Mouse (Mus musculus) myocyte (in vitro differentiated cells): ENCODE measurements at regions not wholly inside any gene's neighbourhood (a gene's known extent, or its start where the extent isn't known, plus 50 kb on each side); places are given as distances from the start of the nearest gene placed in this dataset.
"Not testable (repeated sequence)": the region's sequence is repeated elsewhere in the genome, so short reads cannot be mapped to it uniquely, and the experiment has no call there.

ENCODE experiments used
- H3K27me3 ChIP-seq: one replicate; pipeline ENCODE4 v1.6.1; 2011; ENCODE audit not compliant: control insufficient read depth, insufficient read depth, insufficient read length
- H3K36me3 ChIP-seq: one replicate; pipeline ENCODE4 v1.6.1; 2011; ENCODE audit not compliant: control insufficient read depth, insufficient read depth
- H3K4me2 ChIP-seq: one replicate; pipeline ENCODE4 v1.6.1; 2011; ENCODE audit warnings: low read depth, control low read depth
- H3K4me3 ChIP-seq: one replicate; pipeline ENCODE4 v1.5.1; 2011; ENCODE audit warnings: mild to moderate bottlenecking, control low read depth, moderate library complexity
- H3K79me2 ChIP-seq: one replicate; pipeline ENCODE4 v1.6.1; 2011; ENCODE audit not compliant: control insufficient read depth, insufficient read depth
- H3ac ChIP-seq: one replicate; pipeline ENCODE4 v1.6.1; 2011; ENCODE audit not compliant: control insufficient read depth, insufficient read length
- CEBPB ChIP-seq: IDR thresholded peaks from 2 replicates; pipeline ENCODE4 v1.6.1; 2011; ENCODE audit warnings: mild to moderate bottlenecking, moderate library complexity; ENCODE audit not compliant: poor library complexity, insufficient read depth, severe bottlenecking
- E2F4 ChIP-seq: IDR thresholded peaks from one replicate; pipeline ENCODE4 v1.6.1; 2011; ENCODE audit warnings: mild to moderate bottlenecking, control low read depth, moderate library complexity; ENCODE audit not compliant: insufficient read depth
- MAX ChIP-seq: IDR thresholded peaks from one replicate; pipeline ENCODE4 v1.6.1; 2011; ENCODE audit warnings: low read depth, mild to moderate bottlenecking, control low read depth
- MYOD1 ChIP-seq, 3 experiments: IDR thresholded peaks; one replicate each; pipeline ENCODE4 v1.6.1; 2011; ENCODE audit warnings: control low read depth in 2 of 3, low read depth in 2 of 3, mild to moderate bottlenecking in 2 of 3, moderate library complexity in 1 of 3; ENCODE audit not compliant: insufficient read length in 2 of 3, control insufficient read depth in 1 of 3
- MYOG ChIP-seq, 3 experiments: IDR thresholded peaks; one replicate each; pipeline ENCODE4 v1.6.1; 2011; ENCODE audit warnings: control low read depth in 2 of 3, low read depth in 2 of 3, mild to moderate bottlenecking in 2 of 3; ENCODE audit not compliant: insufficient read length in 2 of 3, control insufficient read depth in 1 of 3, insufficient read depth in 1 of 3
- POLR2A ChIP-seq: IDR thresholded peaks from one replicate; pipeline ENCODE4 v1.6.1; 2011; ENCODE audit warnings: low read depth, mild to moderate bottlenecking, control low read depth, moderate library complexity; ENCODE audit not compliant: insufficient read length
- POLR2AphosphoS2 ChIP-seq: IDR thresholded peaks from one replicate; pipeline ENCODE4 v1.6.1; 2011; ENCODE audit warnings: low read depth, control low read depth; ENCODE audit not compliant: insufficient read length
- REST ChIP-seq: IDR thresholded peaks from one replicate; pipeline ENCODE4 v1.6.1; 2011; ENCODE audit warnings: mild to moderate bottlenecking, control low read depth, moderate library complexity; ENCODE audit not compliant: insufficient read depth, insufficient read length
- SRF ChIP-seq: IDR thresholded peaks from one replicate; pipeline ENCODE4 v1.6.1; 2011; ENCODE audit warnings: low read depth; ENCODE audit not compliant: control insufficient read depth, insufficient read length
- TCF12 ChIP-seq: IDR thresholded peaks from one replicate; pipeline ENCODE4 v1.6.1; 2011; ENCODE audit warnings: mild to moderate bottlenecking, control low read depth; ENCODE audit not compliant: poor library complexity, insufficient read depth, severe bottlenecking
- TCF3 ChIP-seq: IDR thresholded peaks from one replicate; pipeline ENCODE4 v1.6.1; 2011; ENCODE audit warnings: low read depth, control low read depth; ENCODE audit not compliant: insufficient read length
- USF1 ChIP-seq: IDR thresholded peaks from one replicate; pipeline ENCODE4 v1.6.1; 2011; ENCODE audit warnings: low read depth, mild to moderate bottlenecking, control low read depth, moderate library complexity

- Histone ChIP-seq H3K79me2 (no peaks in the 10 kb centered on the region), H3K4me2 (no peak overlapping the region), H3ac (no peak overlapping the region), H3K27me3 (no peaks in the 10 kb centered on the region), H3K36me3 (no peaks in the 10 kb centered on the region), H3K4me3 (no peak overlapping the region)
- TF ChIP-seq USF1 = peak; percentile 65
- TF ChIP-seq POLR2A = no peak
Measured at GRCm38 (mm10) chr9:23693442-23693829, 404.4 kb upstream of the Npsr1 start.

- Histone ChIP-seq H3ac (no peak overlapping the region), H3K27me3 (no peaks in the 10 kb centered on the region), H3K4me3 (no peak overlapping the region), H3K4me2 (no peak overlapping the region), H3K36me3 (no peaks in the 10 kb centered on the region), H3K79me2 (no peaks in the 10 kb centered on the region)
- no peak for TF ChIP-seq POLR2A
- TF ChIP-seq CEBPB = peak; percentile 66; the same call in 1 of the 2 replicates
Measured at GRCm38 (mm10) chr9:23694481-23694880, 403.3 kb upstream of the Npsr1 start.

- Histone ChIP-seq H3K4me2 (no peak overlapping the region), H3K79me2 (no peaks in the 10 kb centered on the region), H3K27me3 (no peaks in the 10 kb centered on the region), H3K4me3 (no peak overlapping the region), H3ac (no peak overlapping the region), H3K36me3 (no peaks in the 10 kb centered on the region)
- TF ChIP-seq SRF (no peak), MYOD1 (IDR thresholded peaks at IDR 0.05; ENCODE audit: control insufficient read depth in 1 of 3, insufficient read length in 2 of 3, low read depth in 2 of 3) (no peak), E2F4 (no peak), TCF3 (no peak), TCF12 (no peak)
Measured at GRCm38 (mm10) chr9:23700567-23700966, 397.2 kb upstream of the Npsr1 start.

GRCm38 (mm10) chr9:23717584-23717983, 380.2 kb upstream of the Npsr1 start:
- H3ac ChIP-seq, H3K36me3 ChIP-seq, H3K4me3 ChIP-seq, H3K79me2 ChIP-seq, H3K27me3 ChIP-seq, H3K4me2 ChIP-seq: not testable (repeated sequence)

GRCm38 (mm10) chr9:23728816-23729215, 369.0 kb upstream of the Npsr1 start:
- Histone ChIP-seq H3K27me3 (no peaks in the 10 kb centered on the region), H3K36me3 (no peaks in the 10 kb centered on the region), H3K4me3 (no peak overlapping the region), H3K79me2 (no peaks in the 10 kb centered on the region), H3ac (no peak overlapping the region), H3K4me2 (no peak overlapping the region)
- TF ChIP-seq TCF12 (no peak), MYOG (IDR thresholded peaks at IDR 0.05; ENCODE audit: control insufficient read depth in 1 of 3, insufficient read depth in 1 of 3, insufficient read length in 2 of 3, low read depth in 2 of 3) (no peak), POLR2AphosphoS2 (no peak), E2F4 (no peak), MAX (no peak), POLR2A (no peak), MYOD1 (IDR thresholded peaks at IDR 0.05; ENCODE audit: control insufficient read depth in 1 of 3, insufficient read length in 2 of 3, low read depth in 2 of 3) (no peak), SRF (no peak), CEBPB (no peak), TCF3 (no peak), REST (no peak), USF1 (no peak)

GRCm38 (mm10) chr9:23752478-23752877, 345.3 kb upstream of the Npsr1 start:
- Histone ChIP-seq H3K36me3 (no peaks in the 10 kb centered on the region), H3K79me2 (no peaks in the 10 kb centered on the region), H3K4me2 (no peak overlapping the region), H3K27me3 (no peaks in the 10 kb centered on the region), H3ac (no peak overlapping the region), H3K4me3 (no peak overlapping the region)
- no peak for TF ChIP-seq CEBPB
- peak in 2 of 3 experiments; percentile 25 to 68 for TF ChIP-seq MYOG (IDR thresholded peaks at IDR 0.05; ENCODE audit: control insufficient read depth in 1 of 3, insufficient read depth in 1 of 3, insufficient read length in 2 of 3, low read depth in 2 of 3)
- TF ChIP-seq SRF = no peak
- peak; percentile 5 to 68 (median 12) for TF ChIP-seq MYOD1 (IDR thresholded peaks at IDR 0.05; ENCODE audit: control insufficient read depth in 1 of 3, insufficient read length in 2 of 3, low read depth in 2 of 3)
- TF ChIP-seq TCF3 = no peak
- no peak for TF ChIP-seq MAX
- TF ChIP-seq E2F4 = no peak
